Mouse (Mus musculus): ENCODE measurements around the gene Hsd11b2. TPM values are rescaled to one million over a fixed set of nuclear protein-coding genes. Genes with fewer than 3 reads are reported as not detected.

Gene Hsd11b2
- polyA plus RNA-seq, 1 experiment from 2014 or later = 35.6 TPM

DNA sequence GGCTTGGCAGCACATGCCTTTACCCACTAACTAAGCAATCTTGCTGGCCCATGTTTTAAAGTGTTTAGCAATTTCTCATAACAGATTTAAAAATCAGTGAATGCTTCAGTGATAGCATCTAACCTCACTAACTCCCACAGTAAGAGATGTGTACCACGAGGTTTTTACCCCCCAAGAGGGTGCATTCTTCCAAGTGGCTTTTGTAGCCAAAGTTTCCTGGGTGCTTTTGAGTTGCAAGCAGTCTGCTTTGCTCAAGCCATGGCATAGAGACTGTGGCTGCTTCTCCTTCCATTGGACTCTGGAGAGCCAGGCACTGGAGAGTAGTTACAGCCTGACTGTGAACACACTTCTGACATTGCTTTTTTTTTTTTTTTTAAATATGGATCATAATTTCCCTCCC is 29.3 kb upstream of the Hsd11b2 start:
- Histone ChIP-seq H3K4me2 (no peak overlapping the region), H3K27me3 (no peaks in the 10 kb centered on the region), H3K27ac (no peak overlapping the region), H3K9me3 (replicated peaks) (no peaks in the 10 kb centered on the region), H3K9ac (no peak overlapping the region), H3K4me1 (peaks cover 11% of the 10 kb centered on the region), H3K4me3 (replicated peaks) (no peak overlapping the region), H3K36me3 (no peaks in the 10 kb centered on the region; the same call in 1 of the 2 replicates)
- 51% methylated on average over 1 of the region's 1 CpGs for WGBS
- no peak for ATAC-seq (replicated peaks; ENCODE audit: low FRiP score)

DNA sequence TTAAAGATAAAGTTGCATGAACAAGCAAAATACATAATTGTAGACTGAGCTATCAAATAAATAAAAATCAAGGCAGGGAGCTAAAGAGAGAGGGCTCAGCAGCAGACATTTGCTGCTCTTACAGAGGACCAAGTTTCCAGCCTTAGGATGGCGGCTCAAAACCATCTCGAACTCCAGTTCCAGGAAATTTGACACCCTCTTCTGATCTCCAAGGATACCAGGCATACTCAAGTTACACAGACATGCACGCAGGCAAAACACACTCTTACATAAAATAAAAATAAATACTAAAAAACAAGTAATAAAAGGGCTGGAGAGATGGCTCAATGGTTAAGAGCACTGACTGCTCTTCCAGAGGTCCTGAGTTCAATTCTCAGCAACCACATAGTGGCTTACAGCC is 25.1 kb upstream of the Hsd11b2 start:
- H3K27ac ChIP-seq = no peak overlapping the region
- 19% methylated on average over 3 of the region's 3 CpGs for WGBS
- no peak for ATAC-seq (replicated peaks; ENCODE audit: low FRiP score)

DNA sequence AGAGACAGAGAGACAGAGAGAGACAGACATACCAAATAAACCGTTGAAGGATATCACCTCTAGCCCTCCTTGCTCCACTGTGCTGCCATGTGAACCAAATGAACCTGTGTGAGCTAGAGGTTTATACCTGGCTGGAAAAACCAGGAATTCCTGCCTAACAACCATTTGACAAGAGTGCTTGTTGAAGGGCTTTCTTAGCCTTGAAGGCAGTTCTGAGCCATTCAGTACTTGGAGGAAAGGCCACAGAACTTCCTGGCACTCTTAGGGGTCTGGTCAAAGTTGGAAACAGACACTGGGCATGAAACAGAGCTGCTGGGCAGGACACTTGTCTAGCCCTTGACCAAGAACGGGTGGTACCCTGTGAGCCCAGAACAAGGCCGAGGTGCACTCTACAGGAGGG is 24.0 kb upstream of the Hsd11b2 start:
- no peaks in the 10 kb centered on the region for H3K27me3 ChIP-seq
- no peak overlapping the region for H3K4me2 ChIP-seq
- WGBS = 66% methylated on average over 3 of the region's 3 CpGs
- no peak for ATAC-seq (replicated peaks; ENCODE audit: low FRiP score)
- no peak overlapping the region for H3K4me3 ChIP-seq (replicated peaks)
- H3K9me3 ChIP-seq (replicated peaks) = no peaks in the 10 kb centered on the region
- no peak overlapping the region for H3K9ac ChIP-seq
- H3K4me1 ChIP-seq = peaks cover 38% of the 10 kb centered on the region
- H3K36me3 ChIP-seq = no peaks in the 10 kb centered on the region
- H3K27ac ChIP-seq = peak overlapping the region; percentile 91

More for the DNA sequence above, 25.1 kb upstream of the Hsd11b2 start:
- Histone ChIP-seq H3K36me3 (no peaks in the 10 kb centered on the region), H3K4me2 (no peak overlapping the region), H3K9me3 (replicated peaks) (no peaks in the 10 kb centered on the region), H3K9ac (no peak overlapping the region), H3K4me3 (replicated peaks) (no peak overlapping the region), H3K27me3 (no peaks in the 10 kb centered on the region), H3K4me1 (peaks cover 38% of the 10 kb centered on the region)

DNA sequence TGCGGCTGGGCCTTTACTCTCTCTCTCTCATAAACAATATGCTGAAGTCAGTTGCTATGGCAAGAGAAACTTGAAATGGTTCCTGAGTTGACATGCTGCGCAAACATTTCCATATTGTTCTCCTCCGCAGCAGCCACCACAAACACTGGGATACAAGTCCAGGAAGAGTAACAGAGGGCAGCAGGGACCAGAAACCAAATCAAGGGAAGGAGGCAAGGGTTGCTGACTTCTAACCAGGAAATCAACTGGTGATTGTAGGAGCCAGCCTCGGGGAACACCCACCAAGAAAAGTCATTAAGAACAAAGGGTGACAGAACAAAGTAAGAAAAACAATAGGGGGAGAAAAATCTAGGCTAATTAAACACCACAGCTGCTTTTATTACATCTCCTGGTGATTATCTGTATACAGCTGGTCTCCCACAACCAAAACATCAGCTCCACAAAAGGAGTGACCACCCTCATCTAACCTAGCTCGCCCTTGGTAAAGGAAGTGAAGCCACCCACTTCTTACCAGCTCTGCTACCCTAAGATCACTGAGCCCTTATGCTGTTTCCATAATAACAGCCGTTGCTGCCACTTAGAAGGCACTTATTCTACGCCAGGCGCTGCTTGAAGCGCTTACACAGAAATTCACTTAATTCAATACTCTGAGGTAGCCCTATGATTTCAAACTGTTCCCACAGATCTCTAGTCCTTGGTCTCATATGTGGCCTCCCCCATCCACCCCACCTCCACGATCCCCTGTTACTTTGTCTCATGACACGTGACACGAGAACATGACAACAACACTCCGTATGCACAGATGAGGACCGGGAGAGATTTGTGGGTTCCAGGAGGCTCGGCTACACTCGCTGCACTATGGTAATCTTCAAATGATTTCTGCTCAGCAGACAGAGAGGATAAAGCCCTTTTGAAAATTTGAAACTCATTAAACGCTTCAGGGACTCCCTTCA is 22.9 kb upstream of the Hsd11b2 start:
- Histone ChIP-seq H3K4me1 (peaks cover 38% of the 10 kb centered on the region), H3K4me3 (replicated peaks) (peak overlapping the region; percentile 89), H3K36me3 (no peaks in the 10 kb centered on the region), H3K27ac (peak overlapping the region; percentile 91), H3K9me3 (replicated peaks) (no peaks in the 10 kb centered on the region), H3K9ac (peak overlapping the region; percentile 93), H3K27me3 (no peaks in the 10 kb centered on the region), H3K4me2 (peak overlapping the region; percentile 95)
- ATAC-seq (replicated peaks; ENCODE audit: low FRiP score) = 0 out of 2 replicates have a peak, but pooled peaks have one; percentile 15
- 20% methylated on average over 17 of the region's 17 CpGs for WGBS

DNA sequence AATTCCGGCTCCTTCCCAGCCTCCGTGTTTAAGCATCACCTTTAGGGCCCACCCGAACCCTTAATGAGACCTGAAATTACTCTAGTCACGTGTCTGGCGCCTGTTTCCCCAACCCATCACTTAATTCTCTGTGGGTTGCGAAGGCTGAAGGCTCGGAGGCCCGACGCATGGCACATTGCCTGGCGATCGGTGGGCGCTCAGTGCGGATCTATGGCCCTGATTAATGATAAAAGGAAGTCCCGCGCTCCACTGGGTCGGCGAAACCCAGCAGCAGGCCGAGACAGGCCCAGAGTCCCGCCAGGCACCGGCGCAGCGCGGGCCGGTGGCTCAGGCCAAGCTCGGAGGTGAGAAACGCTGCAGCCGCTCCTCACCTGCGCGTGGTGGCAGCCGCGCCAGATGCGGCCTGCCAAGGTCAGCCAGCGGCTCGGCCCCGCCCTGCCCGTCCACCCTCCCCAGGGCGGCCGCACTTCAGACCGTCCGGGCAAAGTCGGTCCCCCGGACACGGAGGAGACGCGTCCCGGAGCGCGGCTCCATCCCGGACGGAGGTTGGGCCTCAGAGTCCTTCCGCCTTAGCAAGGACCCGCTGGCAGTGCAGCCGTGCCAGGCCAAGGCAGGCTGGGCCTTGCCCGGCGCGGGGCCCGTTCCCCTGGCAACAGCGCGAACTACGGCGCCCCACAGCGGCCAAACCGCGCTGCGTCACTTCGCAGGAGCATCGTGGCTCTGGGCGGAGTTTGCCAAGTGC is 21.9 kb upstream of the Hsd11b2 start, which contains the start of gene Zdhhc1:
Gene Zdhhc1 (minus strand): TSS at position 464 of the 742 bp plus-strand sequence.
- Histone ChIP-seq H3K4me2 (peak within 1 kb of the TSS; percentile 95), H3K9me3 (replicated peaks) (no peaks in the 10 kb centered on the region), H3K9ac (peak within 1 kb of the TSS; percentile 93), H3K4me3 (replicated peaks) (peak within 1 kb of the TSS; percentile 89), H3K36me3 (no peaks in the 10 kb centered on the region), H3K27ac (peak within 1 kb of the TSS; percentile 91), H3K4me1 (peaks cover 38% of the 10 kb centered on the region), H3K27me3 (no peaks in the 10 kb centered on the region)
- whole genome bisulfite sequencing = under 1% methylated on average over 68 of the region's 68 CpGs
- ATAC-seq (replicated peaks; ENCODE audit: low FRiP score) = peak; percentile 85

DNA sequence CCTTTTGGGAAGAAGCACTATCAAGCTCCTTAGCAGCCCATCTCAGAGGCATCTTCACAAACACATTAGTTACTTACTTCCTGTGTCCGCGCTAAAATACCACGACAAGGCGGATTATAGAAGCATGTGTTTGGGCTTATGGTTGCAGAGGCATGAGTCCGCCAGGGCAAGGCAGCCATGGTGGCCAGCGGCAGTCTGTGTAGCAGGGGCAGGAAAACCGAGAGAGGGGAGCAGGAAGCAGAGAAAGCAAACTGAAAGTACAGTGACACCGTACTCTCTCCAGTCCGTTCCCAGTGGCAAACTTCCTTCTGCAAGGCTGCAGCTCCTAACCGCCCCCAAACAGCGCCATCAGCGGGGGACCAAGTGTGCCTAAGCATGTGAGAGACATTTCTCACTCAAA is 18.8 kb upstream of the Hsd11b2 start:
- H3K4me2 ChIP-seq = no peak overlapping the region
- H3K4me3 ChIP-seq (replicated peaks) = no peak overlapping the region
- H3K9ac ChIP-seq = no peak overlapping the region
- no peak overlapping the region for H3K27ac ChIP-seq
- no peaks in the 10 kb centered on the region for H3K36me3 ChIP-seq
- peaks cover 22% of the 10 kb centered on the region for H3K4me1 ChIP-seq
- 82% methylated on average over 12 of the region's 12 CpGs for WGBS
- H3K27me3 ChIP-seq = no peaks in the 10 kb centered on the region
- ATAC-seq (replicated peaks; ENCODE audit: low FRiP score) = no peak
- H3K9me3 ChIP-seq (replicated peaks) = no peaks in the 10 kb centered on the region; the same call in 1 of the 2 replicates

DNA sequence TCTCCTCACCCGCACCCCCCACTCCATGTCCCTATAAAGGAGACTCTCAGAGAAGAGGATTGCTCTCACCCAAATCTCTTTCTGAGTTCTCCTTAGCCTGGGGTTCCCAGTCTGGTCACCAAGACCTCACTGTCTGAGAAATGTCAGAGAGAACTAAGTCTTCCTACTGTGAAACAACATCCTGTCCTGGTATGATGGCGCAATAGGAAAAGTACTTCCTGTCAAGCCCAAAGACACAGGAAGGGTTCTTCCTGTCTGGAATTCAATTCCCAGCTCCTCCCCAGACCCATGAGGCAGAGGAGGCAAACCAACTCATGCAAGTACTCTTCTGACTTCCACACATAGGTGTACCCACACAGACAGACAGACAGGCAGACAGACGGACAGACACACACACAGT is 13.9 kb upstream of the Hsd11b2 start:
- Histone ChIP-seq H3K4me2 (no peak overlapping the region), H3K27me3 (no peaks in the 10 kb centered on the region), H3K36me3 (no peaks in the 10 kb centered on the region), H3K4me1 (peaks cover 22% of the 10 kb centered on the region), H3K27ac (0 out of 2 replicates have a peak overlapping the region, but pooled peaks have one; percentile 14), H3K9ac (no peak overlapping the region), H3K4me3 (replicated peaks) (no peak overlapping the region), H3K9me3 (replicated peaks) (no peaks in the 10 kb centered on the region; the same call in 1 of the 2 replicates)
- ATAC-seq (replicated peaks; ENCODE audit: low FRiP score) = no peak
- WGBS = 79% methylated on average over 3 of the region's 3 CpGs

DNA sequence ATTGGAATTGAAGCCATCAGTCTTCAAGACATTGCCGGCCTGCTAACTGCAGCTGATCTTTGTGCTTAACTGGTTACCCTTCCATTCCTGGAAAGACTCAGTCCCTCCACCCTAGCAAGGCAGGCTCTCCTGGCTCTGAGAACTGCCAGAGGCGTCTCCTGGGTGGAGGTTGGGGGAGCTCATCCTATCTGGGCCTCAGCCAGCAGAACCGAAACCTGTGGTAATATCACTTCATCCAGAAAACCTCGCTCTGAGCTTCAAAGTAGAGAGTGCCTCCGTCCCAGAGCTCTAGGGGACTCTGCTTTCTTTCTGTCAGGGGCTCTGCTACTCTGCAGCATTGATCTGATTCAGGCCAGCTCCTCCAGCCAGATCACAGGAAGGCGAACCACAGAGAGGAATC is 11.6 kb upstream of the Hsd11b2 start:
- no peaks in the 10 kb centered on the region for H3K27me3 ChIP-seq
- H3K4me3 ChIP-seq (replicated peaks) = no peak overlapping the region
- peaks cover 34% of the 10 kb centered on the region for H3K4me1 ChIP-seq
- 74% methylated on average over 6 of the region's 6 CpGs for WGBS
- ATAC-seq (replicated peaks; ENCODE audit: low FRiP score) = no peak
- no peaks in the 10 kb centered on the region for H3K36me3 ChIP-seq
- H3K9ac ChIP-seq = no peak overlapping the region
- H3K9me3 ChIP-seq (replicated peaks) = no peaks in the 10 kb centered on the region; the same call in 1 of the 2 replicates
- no peak overlapping the region for H3K27ac ChIP-seq
- no peak overlapping the region for H3K4me2 ChIP-seq

DNA sequence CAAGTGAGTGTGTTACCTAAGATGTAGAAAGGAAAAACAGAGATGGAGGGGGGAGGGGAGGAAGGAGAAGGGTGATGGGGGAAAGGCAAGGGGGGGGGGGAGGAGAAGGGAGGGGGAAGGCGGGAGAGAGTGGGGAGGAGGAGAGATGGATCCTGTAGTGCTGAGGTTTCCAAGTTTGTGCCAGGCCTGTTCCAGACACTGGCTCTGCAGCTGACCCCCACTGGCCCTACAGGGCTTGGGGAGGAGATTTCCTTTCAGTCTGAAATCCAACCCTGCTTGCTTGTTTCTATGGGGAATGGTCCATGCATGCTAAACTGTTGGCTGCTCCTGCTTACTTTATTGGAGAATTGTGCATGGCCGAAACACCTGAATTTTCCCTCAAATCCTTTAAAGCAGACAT is 9.8 kb upstream of the Hsd11b2 start:
- Histone ChIP-seq H3K4me3 (replicated peaks) (0 out of 2 replicates have a peak overlapping the region, but pooled peaks have one; percentile 1), H3K27me3 (no peaks in the 10 kb centered on the region), H3K4me2 (peak overlapping the region; percentile 34), H3K9ac (no peak overlapping the region), H3K36me3 (no peaks in the 10 kb centered on the region), H3K27ac (peak overlapping the region; percentile 78), H3K4me1 (peaks cover 34% of the 10 kb centered on the region), H3K9me3 (replicated peaks) (no peaks in the 10 kb centered on the region)
- 31% methylated on average over 2 of the region's 2 CpGs for WGBS
- ATAC-seq (replicated peaks; ENCODE audit: low FRiP score) = peak; percentile 92

DNA sequence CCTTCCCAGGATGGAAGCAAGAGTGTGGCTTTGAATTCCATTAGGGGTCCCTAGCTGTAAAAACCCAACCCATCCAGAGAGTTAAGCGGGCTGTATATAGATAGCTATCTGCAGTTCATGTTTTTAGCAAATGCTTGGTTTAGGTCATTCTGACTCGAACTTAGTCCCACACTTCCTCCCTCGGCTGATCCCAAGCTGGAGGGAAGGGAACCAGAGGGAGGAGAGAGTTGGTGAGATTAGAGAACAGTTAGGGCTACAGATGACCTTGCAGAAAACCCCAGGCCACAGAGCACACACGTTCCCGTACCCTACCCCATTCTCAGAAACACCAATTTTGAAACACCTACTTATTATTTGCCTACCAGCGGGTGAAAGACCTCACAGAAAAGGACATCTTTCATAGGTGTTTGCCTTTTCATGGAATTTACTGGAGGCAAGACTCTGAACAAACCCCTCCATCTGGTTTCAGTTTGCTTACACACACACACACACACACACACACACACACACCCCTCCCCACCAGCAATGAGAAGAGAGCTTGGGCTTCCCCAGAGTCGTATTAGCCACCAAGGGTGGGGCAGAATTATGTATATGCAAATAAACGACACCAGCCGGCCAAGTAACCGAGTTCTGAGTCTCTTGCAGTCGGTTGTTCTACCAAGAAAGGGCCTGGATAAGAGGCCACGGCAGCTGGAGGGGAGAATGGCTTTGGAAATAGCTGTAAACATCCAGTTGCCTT is 8.4 kb upstream of the Hsd11b2 start:
- peak overlapping the region; percentile 78 for H3K27ac ChIP-seq
- WGBS = 35% methylated on average over 12 of the region's 12 CpGs
- H3K27me3 ChIP-seq = no peaks in the 10 kb centered on the region
- H3K9me3 ChIP-seq (replicated peaks) = no peaks in the 10 kb centered on the region
- ATAC-seq (replicated peaks; ENCODE audit: low FRiP score) = no peak
- no peaks in the 10 kb centered on the region for H3K36me3 ChIP-seq
- H3K4me3 ChIP-seq (replicated peaks) = no peak overlapping the region
- peaks cover 31% of the 10 kb centered on the region for H3K4me1 ChIP-seq
- H3K9ac ChIP-seq = no peak overlapping the region
- peak overlapping the region; percentile 23 for H3K4me2 ChIP-seq

DNA sequence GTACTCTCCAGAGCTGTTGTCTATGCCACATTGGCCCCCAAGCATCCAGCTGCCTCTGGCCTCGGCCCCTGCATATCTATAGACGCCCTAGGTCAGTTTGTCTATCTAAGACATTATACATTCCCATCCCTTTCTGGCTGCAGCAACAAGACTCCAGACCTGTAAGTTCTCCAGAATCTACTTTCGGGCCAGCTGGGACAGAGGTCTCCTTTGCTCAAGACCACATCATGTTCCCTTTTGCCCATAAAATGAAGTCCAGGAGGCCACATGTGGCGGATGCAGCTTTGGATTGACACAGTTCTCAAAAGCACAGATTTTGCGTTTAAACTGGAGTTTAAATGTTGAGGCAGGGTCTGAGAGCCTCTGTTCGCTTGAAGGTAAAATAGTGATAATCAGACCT is 4.4 kb upstream of the Hsd11b2 start:
- Histone ChIP-seq H3K27me3 (0 out of 2 replicates have a peak, but pooled peaks cover 6% of the 10 kb centered on the region), H3K9me3 (replicated peaks) (no peaks in the 10 kb centered on the region), H3K4me1 (peaks cover 51% of the 10 kb centered on the region), H3K27ac (no peak overlapping the region), H3K9ac (no peak overlapping the region), H3K36me3 (no peaks in the 10 kb centered on the region), H3K4me2 (no peak overlapping the region), H3K4me3 (replicated peaks) (no peak overlapping the region)
- no peak for ATAC-seq (replicated peaks; ENCODE audit: low FRiP score)
- WGBS = 88% methylated on average over 6 of the region's 6 CpGs

Data from kidney, embryonic 15.5 days (tissue).